Mouse (Mus musculus): ENCODE data around the gene Esr1. TPM values are rescaled to one million over a fixed set of nuclear protein-coding genes. Genes with fewer than 3 reads are reported as not detected.

Gene Esr1
- total RNA-seq, 2 experiments from 2014 or later: 30.6 to 46.5 TPM

DNA sequence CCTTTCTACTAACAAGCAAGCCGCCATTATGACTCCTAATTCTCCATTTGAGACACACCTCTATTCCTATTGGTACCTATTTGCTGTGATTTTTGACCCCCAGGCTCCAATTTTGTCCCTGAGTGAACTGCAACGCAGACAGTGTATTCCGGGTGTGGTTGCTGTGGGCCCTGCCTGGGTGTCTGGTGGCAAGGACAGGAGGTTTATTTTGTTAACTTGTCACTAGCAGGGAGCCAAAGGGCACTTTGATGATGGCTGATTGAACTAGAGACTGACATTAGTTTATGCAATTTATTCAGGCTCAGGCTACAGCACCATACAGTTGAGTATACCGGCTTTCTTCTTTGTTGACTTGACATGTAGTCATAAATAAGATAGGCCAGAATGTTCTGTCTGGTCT, 13.2 kb downstream of the Esr1 start:
- H3K4me3 ChIP-seq: no peak overlapping the region
- TF ChIP-seq CTCF (IDR thresholded peaks at IDR 0.05): no peak
- intact Hi-C loops (cut with DNase I): loop anchor here (5.0 kb wide), 1 partner anchor 48 kb away; no protein-coding TSS in a partner anchor

GRCm38 (mm10) chr10:4625300-4625699, 13.9 kb downstream of the Esr1 start:
- no peak for DNase-seq
- intact Hi-C loops (cut with DNase I): loop anchor here (5.0 kb wide), 1 partner anchor 37 kb away; no protein-coding TSS in a partner anchor
- TF ChIP-seq CTCF (IDR thresholded peaks at IDR 0.05): no peak
- no peak overlapping the region for H3K4me3 ChIP-seq
- H3K27ac ChIP-seq: no peak overlapping the region

More for the DNA sequence above, 13.2 kb downstream of the Esr1 start:
- no peak overlapping the region for H3K27ac ChIP-seq
- no peak for DNase-seq

DNA sequence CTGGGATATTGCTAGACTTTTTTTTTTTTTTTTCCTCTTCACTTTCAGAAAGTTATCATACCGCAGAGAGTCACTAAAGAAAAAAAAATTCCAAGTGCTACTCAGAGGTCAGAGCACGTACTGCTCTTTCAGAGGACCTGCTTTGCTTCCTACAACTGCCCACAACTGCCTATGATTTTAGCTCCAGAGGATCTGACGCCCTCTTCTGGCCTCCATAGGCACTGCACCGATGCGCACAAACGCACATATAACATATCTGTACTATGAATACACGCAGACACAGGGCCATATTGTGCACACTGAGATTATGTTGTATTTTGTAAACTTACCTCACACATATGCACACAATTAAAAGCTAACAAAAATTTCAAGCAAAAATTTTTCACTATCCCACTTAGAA, 15.0 kb downstream of the Esr1 start:
- H3K27ac ChIP-seq: no peak overlapping the region
- intact Hi-C loops (cut with DNase I): loop anchor here (5.0 kb wide), 1 partner anchor 36 kb away; no protein-coding TSS in a partner anchor

DNA sequence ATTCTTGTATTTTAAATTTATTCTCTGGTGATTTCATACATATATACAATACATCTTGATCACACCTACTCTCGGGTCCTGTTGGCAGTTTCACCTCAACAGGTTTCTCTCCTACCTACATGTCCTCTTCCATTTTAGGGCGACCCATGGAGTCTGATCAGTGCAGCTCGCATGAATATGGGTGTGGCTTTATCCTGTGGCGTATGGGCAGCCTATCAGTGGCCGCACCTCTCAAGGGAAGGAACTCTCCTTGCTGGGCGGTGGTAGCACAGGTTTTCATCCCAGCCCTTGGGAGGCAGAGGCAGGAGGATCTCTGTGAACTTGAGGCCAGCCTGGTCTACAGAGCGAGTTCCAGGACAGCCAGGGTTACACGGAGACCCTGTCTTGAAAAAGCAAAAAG, 15.6 kb downstream of the Esr1 start:
- no peak for TF ChIP-seq CTCF (IDR thresholded peaks at IDR 0.05)
- no peak overlapping the region for H3K4me3 ChIP-seq
- intact Hi-C loops (cut with DNase I): loop anchor here (5.0 kb wide), 1 partner anchor 35 kb away; no protein-coding TSS in a partner anchor
- no peak overlapping the region for H3K27ac ChIP-seq
- DNase-seq: no peak

More for the DNA sequence above, 15.0 kb downstream of the Esr1 start:
- peak; percentile 42 for TF ChIP-seq CTCF (IDR thresholded peaks at IDR 0.05)
- H3K4me3 ChIP-seq: no peak overlapping the region
- DNase-seq: no peak

DNA sequence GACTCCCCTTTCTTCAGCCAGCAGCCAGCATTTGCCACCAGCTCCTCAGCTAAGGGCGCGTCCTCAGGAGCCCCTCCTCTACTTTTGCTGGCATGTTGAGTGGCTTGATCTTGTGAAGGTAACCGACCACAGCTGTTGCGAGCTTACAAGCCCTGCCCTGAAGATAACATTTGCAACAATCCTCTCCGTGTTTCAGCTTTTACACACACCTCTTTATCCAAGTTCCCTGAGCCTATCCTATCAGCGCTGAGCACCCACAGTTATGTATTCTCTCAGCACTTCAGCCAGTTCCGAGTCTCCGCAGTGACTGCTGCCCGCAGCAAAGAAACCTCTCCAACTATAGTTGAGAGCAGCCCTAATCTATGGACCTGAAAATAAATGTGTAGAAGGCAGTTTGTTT, 16.0 kb downstream of the Esr1 start:
- no peak for DNase-seq
- Histone ChIP-seq H3K4me3 (no peak overlapping the region), H3K27ac (no peak overlapping the region)
- no peak for TF ChIP-seq CTCF (IDR thresholded peaks at IDR 0.05)
- intact Hi-C loops (cut with DNase I): loop anchor here (5.0 kb wide), 1 partner anchor 35 kb away; no protein-coding TSS in a partner anchor

- no peak for TF ChIP-seq CTCF (IDR thresholded peaks at IDR 0.05)
- intact Hi-C loops (cut with DNase I): loop anchor here (5.0 kb wide), 1 partner anchor 33 kb away; no protein-coding TSS in a partner anchor
- no peak for DNase-seq
- no peak overlapping the region for H3K4me3 ChIP-seq
- no peak overlapping the region for H3K27ac ChIP-seq
Observed at GRCm38 (mm10) chr10:4629314-4629713, 17.9 kb downstream of the Esr1 start.

DNA sequence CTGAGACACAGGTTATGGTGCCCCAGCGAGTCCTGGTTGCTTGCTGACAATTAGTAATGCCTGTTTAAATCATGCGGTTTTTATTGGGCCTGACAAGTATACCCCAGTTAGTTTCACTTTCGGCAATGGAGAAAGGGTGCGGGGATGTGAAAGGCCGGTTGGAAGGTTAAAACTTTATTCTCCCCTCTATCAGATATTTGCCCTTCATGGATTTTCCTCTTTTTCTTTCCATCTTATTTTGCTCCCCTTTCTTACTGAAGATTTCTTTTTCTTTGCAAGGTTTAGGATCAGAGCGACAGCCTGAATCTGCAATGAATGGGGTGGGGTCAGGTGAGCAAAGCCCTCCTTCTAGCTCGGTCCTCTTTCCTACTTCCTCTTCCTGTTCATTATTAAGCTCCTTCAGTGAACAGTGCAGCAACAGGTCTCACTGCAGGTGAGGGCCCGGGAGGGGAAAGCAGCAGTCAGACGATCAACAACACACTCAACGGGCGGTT, 20.9 kb downstream of the Esr1 start:
- TF ChIP-seq CTCF (IDR thresholded peaks at IDR 0.05): no peak
- intact Hi-C loops (cut with DNase I): no loop called here
- peak overlapping the region; percentile 57 for H3K4me3 ChIP-seq
- DNase-seq: no peak
- H3K27ac ChIP-seq: peak overlapping the region; percentile 35; the same call in 1 of the 2 replicates

GRCm38 (mm10) chr10:4633287-4634030, 22.1 kb downstream of the Esr1 start:
- no peak overlapping the region for H3K27ac ChIP-seq
- no peak for DNase-seq
- TF ChIP-seq CTCF (IDR thresholded peaks at IDR 0.05): no peak
- intact Hi-C loops (cut with DNase I): no loop called here
- no peak overlapping the region for H3K4me3 ChIP-seq

GRCm38 (mm10) chr10:4635740-4636139, 24.3 kb downstream of the Esr1 start:
- no peak for TF ChIP-seq CTCF (IDR thresholded peaks at IDR 0.05)
- H3K4me3 ChIP-seq: no peak overlapping the region
- intact Hi-C loops (cut with DNase I): no loop called here
- no peak for DNase-seq
- no peak overlapping the region for H3K27ac ChIP-seq

GRCm38 (mm10) chr10:4646074-4646473, 34.7 kb downstream of the Esr1 start:
- H3K4me3 ChIP-seq: no peak overlapping the region
- no peak overlapping the region for H3K27ac ChIP-seq
- DNase-seq: no peak
- intact Hi-C loops (cut with DNase I): no loop called here
- TF ChIP-seq CTCF (IDR thresholded peaks at IDR 0.05): no peak

GRCm38 (mm10) chr10:4646851-4647250, 35.5 kb downstream of the Esr1 start:
- no peak for TF ChIP-seq CTCF (IDR thresholded peaks at IDR 0.05)
- intact Hi-C loops (cut with DNase I): no loop called here
- no peak for DNase-seq
- H3K4me3 ChIP-seq: no peak overlapping the region
- no peak overlapping the region for H3K27ac ChIP-seq

DNA sequence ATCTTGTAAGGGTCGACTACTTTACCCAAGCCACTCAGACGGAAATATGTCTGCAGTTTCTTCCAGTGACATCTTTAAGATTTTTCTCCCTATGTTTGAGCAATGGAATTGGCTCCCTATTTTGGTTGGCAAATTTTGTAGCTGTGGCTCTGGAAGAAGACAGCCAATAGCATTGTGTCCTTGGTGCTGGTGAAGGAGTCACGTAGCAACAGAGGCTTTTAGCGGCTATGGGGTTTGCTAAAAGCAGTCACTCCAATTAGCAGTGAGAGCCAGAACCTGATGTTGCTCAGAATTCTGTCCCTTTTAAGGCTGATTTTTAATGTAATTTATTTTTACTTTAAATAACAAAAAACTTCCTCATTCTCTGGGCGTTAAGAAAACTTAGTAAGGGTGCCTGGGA, 54.0 kb downstream of the Esr1 start:
- Histone ChIP-seq H3K27ac (no peak overlapping the region), H3K4me3 (no peak overlapping the region)
- DNase-seq: no peak
- TF ChIP-seq CTCF (IDR thresholded peaks at IDR 0.05): no peak
- intact Hi-C loops (cut with DNase I): no loop called here

DNA sequence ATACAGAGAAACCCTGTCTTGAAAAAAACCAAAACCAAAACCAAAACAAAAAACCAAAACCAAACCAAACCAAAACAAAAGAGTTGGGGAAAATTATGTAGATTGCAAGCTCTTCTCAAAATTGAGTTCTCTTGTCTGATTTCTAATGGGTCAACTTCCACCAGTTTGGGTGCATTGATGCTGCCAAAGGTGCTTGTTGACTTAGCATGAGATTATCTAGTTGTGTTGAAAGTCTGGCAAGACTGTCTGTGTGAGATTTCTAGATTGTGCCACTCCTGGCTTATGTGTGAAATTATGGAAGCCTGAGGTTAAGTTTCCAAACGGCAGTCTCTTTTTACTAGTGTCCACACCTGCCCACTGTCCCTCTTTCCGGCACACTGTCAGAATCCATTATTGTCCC, 55.6 kb downstream of the Esr1 start:
- no peak for TF ChIP-seq CTCF (IDR thresholded peaks at IDR 0.05)
- DNase-seq: no peak
- intact Hi-C loops (cut with DNase I): no loop called here
- Histone ChIP-seq H3K4me3 (no peak overlapping the region), H3K27ac (no peak overlapping the region)

All from gastrocnemius, adult 2 months (tissue).